10 mouse cellular contexts compared by ENCODE assay signal in genomic region chr8:104405430-104406187, GRCm38 (mm10). TPM values are rescaled to one million over a fixed set of nuclear protein-coding genes. Genes with fewer than 3 reads are reported as not detected.
DNase-seq lines count a peak whose midpoint lies in the region; ATAC-seq lines count a peak whose summit lies in the region.
"Had no signal": no experiment of that assay in that cellular context is flagged by ENCODE, and none has a peak within 500 bp of the region (broad histone marks: within the 10 kb centered on the region; RNA-seq: fewer than 3 reads in every experiment).

No protein-coding gene starts in this region.

- WGBS in kidney, embryonic 15.5 days, result 59% methylated on average over 15 of the region's 15 CpGs
- WGBS in heart, embryonic 14.5 days, result 36% methylated on average over 15 of the region's 15 CpGs
- 74% methylated on average over 15 of the region's 15 CpGs for WGBS in forebrain, embryonic 15.5 days

- H3K27me3 ChIP-seq in kidney, embryonic 15.5 days, result no peaks in the 10 kb centered on the region
- no peaks in the 10 kb centered on the region for H3K27me3 ChIP-seq in heart, embryonic 14.5 days (ENCODE audit: control insufficient read depth, insufficient read depth, low read length)
- no peaks in the 10 kb centered on the region for H3K27me3 ChIP-seq in forebrain, embryonic 15.5 days

- H3K36me3 ChIP-seq in kidney, embryonic 15.5 days, result no peaks in the 10 kb centered on the region
- no peaks in the 10 kb centered on the region for H3K36me3 ChIP-seq in heart, embryonic 14.5 days (ENCODE audit: control insufficient read depth, insufficient read depth, low read length)
- H3K36me3 ChIP-seq in forebrain, embryonic 15.5 days, result no peaks in the 10 kb centered on the region

- ATAC-seq in kidney, embryonic 15.5 days (replicated peaks; ENCODE audit: low FRiP score), result no peak
- no peak for ATAC-seq in heart, embryonic 14.5 days (ENCODE audit: insufficient number of reproducible peaks, insufficient read depth, low FRiP score, low read depth)
- no peak for ATAC-seq in forebrain, embryonic 15.5 days (replicated peaks)

- no peak overlapping the region for H3K9ac ChIP-seq in kidney, embryonic 15.5 days
- H3K9ac ChIP-seq in heart, embryonic 14.5 days (ENCODE audit: low read length), result peak overlapping the region; percentile 16; the same call in 1 of the 2 replicates
- H3K9ac ChIP-seq in forebrain, embryonic 15.5 days (replicated peaks), result no peak overlapping the region

- peak; percentile 15 for DNase-seq in kidney, adult 18-20 months
- DNase-seq in adipocyte (ENCODE audit: low spot score), result peak; percentile 66
- peak; percentile 43 for DNase-seq in kidney, postnatal 14 days
- no peak for DNase-seq in ovary, postnatal 36 days (ENCODE audit: low spot score)
- no peak for DNase-seq in right cerebral cortex, postnatal 14 days
- DNase-seq: right cerebral cortex, adult 18-20 months; thymus, adult 18-20 months had no signal

- no peak overlapping the region for H3K27ac ChIP-seq in kidney, embryonic 15.5 days
- peak overlapping the region; percentile 44 to 50; a peak in 3 of 4 replicates for H3K27ac ChIP-seq in heart, embryonic 14.5 days (replicated peaks in 1 of 2; ENCODE audit: control insufficient read depth in 1 of 2, insufficient read depth in 1 of 2, low read depth in 2 of 2, low read length in 2 of 2)
- H3K27ac ChIP-seq in forebrain, embryonic 15.5 days (replicated peaks), result no peak overlapping the region

- H3K4me2 ChIP-seq in kidney, embryonic 15.5 days, result no peak overlapping the region
- peak overlapping the region; percentile 21; the same call in 1 of the 2 replicates for H3K4me2 ChIP-seq in heart, embryonic 14.5 days (ENCODE audit: low read length)
- no peak overlapping the region for H3K4me2 ChIP-seq in forebrain, embryonic 15.5 days (replicated peaks)

- H3K4me1 ChIP-seq in kidney, embryonic 15.5 days, result no peaks in the 10 kb centered on the region; the same call in 1 of the 2 replicates
- peaks cover 12 to 15% of the 10 kb centered on the region in 2 experiments for H3K4me1 ChIP-seq in heart, embryonic 14.5 days (ENCODE audit: control insufficient read depth in 2 of 2, insufficient read depth in 2 of 2, low read length in 2 of 2)
- H3K4me1 ChIP-seq in forebrain, embryonic 15.5 days, result no peaks in the 10 kb centered on the region

- H3K4me3 ChIP-seq in kidney, embryonic 15.5 days (replicated peaks), result no peak overlapping the region
- no peak overlapping the region for H3K4me3 ChIP-seq in heart, embryonic 14.5 days (ENCODE audit: control insufficient read depth in 1 of 2, insufficient read depth in 1 of 2, low read depth in 1 of 2, low read length in 2 of 2)
- H3K4me3 ChIP-seq in forebrain, embryonic 15.5 days, result no peak overlapping the region

- H3K9me3 ChIP-seq in kidney, embryonic 15.5 days (replicated peaks), result no peaks in the 10 kb centered on the region
- no peaks in the 10 kb centered on the region for H3K9me3 ChIP-seq in heart, embryonic 14.5 days (ENCODE audit: control insufficient read depth, low read length)
- no peaks in the 10 kb centered on the region for H3K9me3 ChIP-seq in forebrain, embryonic 15.5 days

RNA-seq across cellular contexts. Expression of gene Cmtm4, which starts 10.0 kb away (rescaled TPM):
- polyA plus RNA-seq in kidney, embryonic 15.5 days (2015; fragmentation: Nextera tagmentation; extraction: Ambion mirVana), result 3.9 and 4.1 TPM in 2 replicates
- polyA plus RNA-seq in heart, embryonic 14.5 days (2014; fragmentation: Nextera tagmentation; extraction: Ambion mirVana), result 2.1 and 2.4 TPM in 2 replicates
- 2.6 and 2.9 TPM in 2 replicates for polyA plus RNA-seq in forebrain, embryonic 15.5 days (2015; fragmentation: Nextera tagmentation; extraction: Ambion mirVana)

RNA-seq across cellular contexts. Expression of gene Dync1li2, which starts 37.2 kb away (rescaled TPM):
- 59.5 and 62.6 TPM in 2 replicates for polyA plus RNA-seq in kidney, embryonic 15.5 days (2015; fragmentation: Nextera tagmentation; extraction: Ambion mirVana)
- 55.0 and 57.0 TPM in 2 replicates for polyA plus RNA-seq in heart, embryonic 14.5 days (2014; fragmentation: Nextera tagmentation; extraction: Ambion mirVana)
- 124 and 128 TPM in 2 replicates for polyA plus RNA-seq in forebrain, embryonic 15.5 days (2015; fragmentation: Nextera tagmentation; extraction: Ambion mirVana)

Comparison
In these comparisons a context has a peak if more than half of its experiments do, and no peak if none do; other contexts are left out.
1. DNase-seq: peak in kidney, adult 18-20 months (single experiment), adipocyte (single experiment) and kidney, postnatal 14 days (single experiment); none in ovary, postnatal 36 days (single experiment) and right cerebral cortex, postnatal 14 days (single experiment).
2. H3K27ac ChIP-seq: peak in heart, embryonic 14.5 days (2 of 2); none in kidney, embryonic 15.5 days (single experiment) and forebrain, embryonic 15.5 days (single experiment).